Mouse (Mus musculus): ENCODE measurements around the gene Adcy9.

Adcy9 gene

DNA sequence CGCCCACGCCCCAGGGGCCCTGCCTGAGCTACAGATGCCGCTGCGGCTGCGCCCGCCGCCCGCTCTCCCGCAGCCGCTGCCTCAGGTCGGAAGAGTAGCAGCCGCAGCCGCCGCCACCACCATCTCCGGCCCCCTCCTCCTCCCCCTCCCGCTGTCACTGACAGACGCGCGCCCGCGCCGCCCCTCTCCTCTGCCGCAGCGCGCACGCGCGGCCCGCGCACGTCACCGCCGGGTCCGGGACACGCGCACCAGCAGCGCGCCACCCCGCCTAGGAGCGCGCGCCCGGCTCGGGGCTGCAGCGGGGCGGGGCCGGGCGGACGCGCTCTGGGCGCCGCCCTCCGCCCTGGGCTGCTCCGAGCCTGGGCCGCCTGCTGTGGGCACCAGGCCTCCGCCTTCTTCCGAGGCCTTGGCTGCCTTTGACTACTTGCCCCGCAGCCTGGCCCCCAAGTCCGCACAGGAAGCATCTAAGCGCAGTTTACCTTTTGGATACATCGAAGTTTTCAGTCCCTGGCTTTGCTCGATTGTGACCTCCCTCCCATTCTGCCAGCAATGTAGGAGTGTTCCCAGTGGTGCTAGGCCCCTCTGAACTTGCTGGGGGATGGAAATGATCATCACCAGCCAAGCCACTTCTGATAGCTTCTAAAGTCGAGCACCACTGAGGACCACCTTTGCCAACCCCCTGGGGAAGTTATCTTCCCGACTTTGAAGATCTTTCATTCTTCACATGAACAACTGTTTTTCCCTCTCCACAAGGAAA is at the start of gene Adcy9:
TSS of gene Adcy9 (minus strand) at position 201 of the 757 bp plus-strand sequence.
- in situ Hi-C loops (cut with MboI, MseI): no loop called here

DNA sequence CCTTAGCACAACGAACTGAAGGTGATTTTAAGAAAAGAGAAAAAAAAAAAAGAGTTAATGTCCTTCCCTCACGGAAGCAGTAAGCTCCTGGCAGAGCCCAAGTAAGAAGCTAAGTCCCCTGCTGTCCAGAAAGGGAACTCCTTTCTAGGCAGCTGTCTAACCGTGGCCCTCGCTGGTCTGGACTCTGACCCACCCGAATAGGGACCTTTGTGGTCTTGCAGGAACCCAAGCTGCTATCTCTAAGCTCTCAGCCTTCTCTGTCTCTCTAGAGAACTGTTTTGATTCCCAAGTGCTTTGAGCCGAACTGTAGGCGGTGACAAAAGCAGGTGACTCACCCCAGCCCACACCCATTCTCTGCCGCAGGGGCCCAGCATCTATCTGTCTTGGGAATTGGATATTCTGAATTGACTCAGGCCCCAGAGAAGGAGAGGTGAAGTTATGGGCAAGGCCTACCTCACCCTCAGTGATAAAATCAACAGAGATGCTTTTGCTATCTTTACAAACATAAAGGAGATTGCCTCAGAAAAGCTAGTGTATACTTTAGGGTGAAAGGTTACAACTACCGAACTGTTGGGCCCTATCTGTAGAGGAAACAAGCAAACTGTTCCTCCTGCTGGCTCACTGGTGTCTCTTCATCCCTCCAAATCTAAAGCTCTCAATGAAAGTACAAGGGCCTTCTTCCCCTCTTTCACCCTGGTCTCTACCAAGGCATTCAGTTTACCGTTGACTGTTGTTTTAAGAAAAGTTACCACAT is 49.5 kb upstream of the Adcy9 start:
- in situ Hi-C loops (cut with MboI, MseI): no loop called here

DNA sequence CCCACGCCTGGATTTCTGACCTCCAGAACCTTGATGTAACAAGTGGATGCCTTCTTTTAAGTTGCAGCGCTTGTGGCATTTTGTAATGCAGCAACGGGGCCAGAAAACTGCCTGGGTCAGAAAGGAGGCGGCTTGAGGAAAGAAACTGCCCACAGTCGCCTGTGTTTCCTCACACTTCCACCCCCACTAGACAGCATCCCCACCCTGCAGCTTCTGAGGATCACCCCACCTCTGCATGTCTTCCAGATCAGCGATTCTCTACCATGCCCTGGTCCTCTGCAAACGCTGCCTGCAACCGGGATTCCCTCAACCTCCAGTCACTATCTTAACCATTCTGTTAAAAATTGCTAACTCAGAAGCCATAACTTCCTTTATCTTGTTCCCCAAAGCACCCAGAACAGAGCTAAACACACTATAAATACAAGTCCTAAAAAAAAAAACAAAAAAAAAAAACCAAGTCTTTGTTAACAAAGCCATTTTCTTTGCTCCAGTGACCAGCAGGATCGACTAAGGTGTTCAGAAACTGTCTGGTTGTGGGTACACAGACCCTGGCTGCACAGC is 44.3 kb upstream of the Adcy9 start:
- in situ Hi-C loops (cut with MboI, MseI): no loop called here

DNA sequence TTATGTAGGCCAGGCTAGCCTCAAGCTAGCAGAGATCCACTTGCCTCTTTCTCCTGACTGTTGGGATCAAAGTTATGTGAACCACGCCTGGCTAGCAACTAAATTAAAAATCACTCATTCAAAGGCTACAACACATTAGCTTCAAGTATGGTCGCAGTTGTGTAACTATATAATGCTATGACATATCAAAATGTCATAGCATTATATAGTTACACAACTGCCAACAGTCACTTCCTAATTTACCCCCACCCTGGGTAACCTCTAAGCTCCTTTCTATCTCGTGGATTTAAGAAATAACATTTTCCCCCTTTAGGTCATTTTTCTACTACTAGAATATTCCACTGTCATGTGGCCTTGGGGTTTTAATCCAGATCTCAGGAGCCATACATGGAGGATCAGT is 37.6 kb upstream of the Adcy9 start:
- in situ Hi-C loops (cut with MboI, MseI): no loop called here

DNA sequence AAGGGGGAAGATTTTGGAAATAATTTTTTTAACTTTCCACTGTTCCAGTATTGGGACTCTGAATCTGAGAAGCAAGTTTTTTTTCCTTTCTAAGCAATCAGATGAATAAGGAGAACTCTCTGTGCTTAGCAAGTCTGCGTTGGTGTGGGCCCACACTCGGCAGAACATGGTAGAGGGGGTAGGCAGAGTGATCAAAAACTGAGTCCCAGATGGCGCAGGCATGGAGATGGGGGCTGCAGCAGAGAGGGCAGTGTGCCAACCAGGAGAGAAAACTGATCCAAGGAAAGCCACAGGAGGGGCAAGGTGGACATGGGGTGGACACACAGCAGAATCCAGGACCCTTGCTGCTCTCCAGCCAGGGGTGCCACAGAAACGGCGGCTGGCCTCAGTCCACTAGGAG is 36.1 kb upstream of the Adcy9 start:
- in situ Hi-C loops (cut with MboI, MseI): no loop called here

DNA sequence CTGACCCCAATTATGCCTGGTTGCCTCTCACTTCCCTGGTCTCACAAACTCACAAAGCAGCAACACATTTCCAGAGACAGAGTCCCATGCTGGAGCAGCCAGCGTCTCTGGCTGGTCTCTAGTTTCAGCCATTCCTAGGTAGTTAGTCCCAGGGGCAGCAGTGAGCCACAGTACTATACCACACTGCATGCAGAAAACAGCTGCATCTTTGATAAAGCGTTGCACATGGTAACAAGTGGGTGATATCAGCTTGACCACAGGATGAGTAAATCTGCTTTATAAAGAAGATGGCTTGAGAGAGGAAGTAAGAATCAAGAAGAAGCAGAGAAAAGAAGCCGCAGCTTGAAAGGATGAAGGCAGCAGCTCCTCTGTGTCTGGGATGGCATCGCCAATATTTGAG is 35.4 kb upstream of the Adcy9 start:
- in situ Hi-C loops (cut with MboI, MseI): no loop called here

DNA sequence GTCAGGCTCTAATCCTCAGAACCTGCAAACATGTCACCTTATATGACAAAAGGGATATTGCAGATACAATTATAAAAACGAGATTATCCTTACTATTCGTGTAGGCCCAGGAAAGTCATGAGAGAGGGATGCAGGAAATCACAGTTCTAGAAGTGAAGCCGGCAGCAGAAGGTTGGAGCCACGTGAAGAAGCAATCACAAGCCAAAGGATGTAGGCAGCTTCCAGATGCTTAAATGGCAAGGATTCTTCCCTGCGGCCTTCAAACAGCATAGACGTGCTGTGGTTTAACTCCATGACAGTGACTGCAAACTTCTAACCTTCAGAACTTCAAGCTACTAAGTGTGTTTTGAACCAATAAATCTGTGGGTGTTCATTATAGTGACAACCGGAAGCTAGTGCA is 34.3 kb upstream of the Adcy9 start:
- in situ Hi-C loops (cut with MboI, MseI): no loop called here

DNA sequence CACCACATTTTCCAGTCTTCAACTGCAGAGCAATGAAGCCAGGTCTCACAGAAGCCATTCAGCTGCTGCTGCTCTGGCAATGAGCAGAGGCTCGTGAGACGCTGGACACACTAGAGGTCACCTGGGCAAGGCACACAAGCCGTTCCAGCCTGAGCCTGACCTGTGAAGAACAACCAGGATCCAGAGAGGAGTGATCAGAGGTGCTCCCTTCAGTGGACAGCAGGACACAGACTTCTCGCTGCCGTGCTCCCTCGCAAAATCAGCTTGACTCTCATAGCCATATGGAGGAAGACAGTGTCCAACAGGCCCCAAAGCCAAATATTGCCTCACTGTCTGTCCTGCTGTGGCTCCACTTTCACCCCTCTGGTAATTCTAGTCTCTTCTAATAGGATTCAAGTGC is 29.1 kb upstream of the Adcy9 start:
- in situ Hi-C loops (cut with MboI, MseI): loop anchor here (5.0 kb wide), 1 partner anchor 48 kb away; no protein-coding TSS in a partner anchor

DNA sequence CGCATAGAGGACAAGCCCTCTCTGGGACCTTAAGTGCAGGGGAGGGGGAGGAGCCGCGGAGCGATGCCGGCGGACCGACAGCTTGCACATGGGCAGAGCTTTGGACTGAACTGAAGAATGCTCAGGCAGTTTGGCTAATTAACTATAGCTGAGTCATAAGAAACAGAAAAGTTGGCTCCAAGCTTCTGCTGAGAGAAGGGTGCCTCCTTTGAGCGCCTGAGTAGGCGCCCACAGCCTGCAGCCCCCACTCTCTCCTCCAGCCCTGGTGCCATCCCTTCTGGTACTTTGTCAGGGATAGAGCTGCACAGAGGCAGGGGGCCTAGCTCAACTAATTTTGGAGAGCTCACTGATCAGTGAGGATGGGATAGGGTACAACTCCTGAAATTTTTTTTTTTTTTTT is 27.9 kb upstream of the Adcy9 start:
- in situ Hi-C loops (cut with MboI, MseI): loop anchor here (5.0 kb wide), 1 partner anchor 49 kb away; no protein-coding TSS in a partner anchor

DNA sequence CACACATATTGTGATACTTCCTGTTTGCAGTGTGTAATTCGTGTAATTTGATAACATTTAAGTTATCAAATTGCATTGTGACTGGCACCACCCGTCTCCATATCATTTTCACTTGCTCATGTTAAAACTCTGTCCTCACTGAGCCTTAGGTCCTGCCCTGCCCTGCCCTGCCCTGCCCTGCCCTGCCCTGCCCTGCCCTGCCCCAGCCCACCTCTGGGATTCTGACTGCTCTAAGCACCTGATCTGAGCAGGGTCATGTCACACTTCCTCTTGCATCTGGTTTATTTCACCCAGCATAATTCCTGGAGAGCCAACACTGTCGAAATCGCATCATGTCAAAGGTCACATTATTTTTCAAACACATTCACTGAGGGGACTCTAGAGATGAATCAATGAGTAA is 26.1 kb upstream of the Adcy9 start:
- in situ Hi-C loops (cut with MboI, MseI): loop anchor here (5.0 kb wide), 1 partner anchor 51 kb away; no protein-coding TSS in a partner anchor

DNA sequence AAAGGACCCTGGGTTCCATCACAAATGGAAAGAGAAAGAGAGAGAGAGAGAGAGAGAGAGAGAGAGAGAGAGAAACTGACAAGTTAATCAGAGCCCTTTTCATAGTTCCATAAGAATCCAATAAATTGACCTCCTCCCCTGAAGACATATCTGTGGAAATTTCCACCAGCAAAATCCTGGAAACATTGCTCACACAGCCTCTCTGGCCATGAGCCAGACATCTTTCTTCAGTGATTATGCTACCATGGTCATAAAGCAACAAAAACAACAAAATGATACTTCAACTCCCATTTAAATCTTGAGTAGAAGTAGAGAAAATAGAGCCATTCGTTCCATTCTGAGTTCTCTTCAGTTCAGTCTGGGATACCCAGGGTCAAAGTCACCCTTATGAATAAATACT is 24.1 kb upstream of the Adcy9 start:
- in situ Hi-C loops (cut with MboI, MseI): no loop called here

DNA sequence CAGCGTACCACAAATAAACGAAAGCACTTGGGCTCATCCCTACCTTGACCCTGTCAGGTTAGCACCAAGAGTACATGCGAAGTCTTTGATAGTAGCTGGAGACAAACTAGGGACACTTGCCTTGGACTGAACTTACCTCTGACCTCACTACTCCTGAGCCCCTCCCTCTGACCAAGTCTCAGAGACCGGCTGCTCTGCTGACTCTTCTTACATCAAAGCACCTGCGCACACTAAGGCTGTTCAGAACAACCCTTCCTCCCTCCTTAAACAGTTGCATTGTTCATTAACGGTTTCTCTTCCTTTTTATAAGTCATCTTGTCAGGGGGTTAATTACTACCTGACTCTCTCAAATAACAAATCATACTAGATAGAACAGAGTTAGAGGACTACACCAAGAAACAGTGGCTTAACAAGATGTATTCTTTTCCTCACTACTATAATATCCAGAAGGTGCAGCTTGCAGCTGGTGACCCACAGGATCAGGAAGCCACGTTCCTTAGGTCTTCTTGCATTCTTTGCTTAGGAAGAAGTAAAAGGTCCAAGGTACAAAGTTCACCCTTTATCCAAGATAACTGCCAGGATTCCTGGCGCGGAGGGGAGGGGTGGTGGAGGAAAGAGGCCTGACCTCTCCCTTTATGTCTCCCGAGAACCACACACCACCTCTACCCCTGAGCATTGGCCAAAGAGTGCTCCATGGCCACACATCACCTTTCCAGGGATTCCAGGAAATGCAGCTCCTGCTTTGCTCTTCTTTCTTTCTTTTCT is 19.2 kb upstream of the Adcy9 start:
- in situ Hi-C loops (cut with MboI, MseI): no loop called here

DNA sequence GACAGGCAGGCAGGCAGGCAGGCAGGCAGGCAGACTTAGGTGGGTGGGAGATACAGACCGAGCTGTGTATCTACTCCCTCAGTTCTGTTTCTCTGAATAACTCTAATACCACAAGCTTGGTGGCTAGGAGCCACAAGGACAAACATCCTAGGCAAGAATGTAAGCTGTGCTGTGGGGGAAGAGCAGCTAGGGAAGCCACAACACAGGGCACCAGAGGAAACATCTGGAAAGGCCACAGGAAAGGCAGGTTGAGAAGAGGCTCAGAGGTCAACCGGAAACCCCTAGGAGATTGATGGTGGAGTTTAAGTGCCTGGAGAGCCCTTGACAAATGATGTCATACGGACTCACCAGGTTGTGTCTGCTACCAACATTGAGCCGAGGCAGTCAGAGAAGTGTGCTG is 16.4 kb upstream of the Adcy9 start:
- in situ Hi-C loops (cut with MboI, MseI): no loop called here

DNA sequence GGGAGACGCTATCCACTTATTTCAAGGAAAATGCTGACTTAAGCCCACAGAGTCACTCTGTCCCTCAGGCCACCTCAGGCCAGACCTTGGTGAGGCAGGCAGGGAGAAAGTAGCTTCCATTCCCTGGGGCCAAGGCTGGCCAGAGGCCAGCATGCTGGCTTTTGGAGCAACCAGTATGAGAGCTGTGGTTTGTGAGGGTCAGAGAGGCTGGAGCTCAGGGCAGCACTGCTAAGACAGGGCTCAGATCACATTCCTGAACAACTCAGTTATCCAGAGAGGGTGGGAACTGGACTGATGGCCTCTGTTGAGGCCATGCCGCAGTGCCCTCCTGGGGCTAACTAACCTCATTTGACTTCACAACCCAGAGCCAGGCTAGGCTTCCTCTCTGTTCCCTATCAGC is 15.1 kb upstream of the Adcy9 start:
- in situ Hi-C loops (cut with MboI, MseI): no loop called here

DNA sequence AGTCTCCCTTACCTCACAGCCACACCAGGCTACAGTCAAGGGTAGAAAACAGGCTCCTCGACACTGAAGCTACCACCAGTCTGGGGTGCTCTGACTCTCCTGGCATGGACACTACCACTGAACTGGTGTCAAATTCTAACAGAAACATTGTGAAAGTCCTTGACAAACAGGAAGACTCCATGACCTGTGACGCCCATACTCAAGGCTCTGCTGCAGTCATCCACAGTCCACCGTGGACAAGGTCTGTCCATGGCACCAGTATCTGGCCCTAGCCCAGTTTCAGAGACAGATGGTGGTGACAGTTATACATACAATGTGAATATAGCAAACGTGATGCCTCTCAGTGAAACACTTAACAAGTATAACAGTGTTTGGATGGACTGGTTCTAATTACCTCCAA is 11.5 kb upstream of the Adcy9 start:
- in situ Hi-C loops (cut with MboI, MseI): no loop called here

DNA sequence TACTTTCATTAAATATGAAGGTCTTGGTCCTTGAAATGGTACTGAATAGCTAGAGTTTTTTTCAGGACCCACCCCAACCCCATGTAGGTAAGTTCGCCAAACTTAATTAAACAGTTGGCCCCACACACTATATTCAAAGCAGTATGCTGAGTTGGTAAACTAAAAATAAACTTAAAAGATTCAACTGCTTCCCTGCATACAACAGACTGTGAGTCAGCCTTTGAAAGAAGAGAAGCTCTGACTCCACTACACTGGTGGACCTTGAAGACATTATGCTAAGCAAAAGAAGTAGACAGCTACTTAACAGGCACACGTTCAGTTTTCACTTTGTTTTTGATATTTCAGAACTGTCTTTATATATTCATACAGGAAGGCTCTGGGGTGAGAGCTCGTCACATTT is 10.7 kb upstream of the Adcy9 start:
- in situ Hi-C loops (cut with MboI, MseI): no loop called here

DNA sequence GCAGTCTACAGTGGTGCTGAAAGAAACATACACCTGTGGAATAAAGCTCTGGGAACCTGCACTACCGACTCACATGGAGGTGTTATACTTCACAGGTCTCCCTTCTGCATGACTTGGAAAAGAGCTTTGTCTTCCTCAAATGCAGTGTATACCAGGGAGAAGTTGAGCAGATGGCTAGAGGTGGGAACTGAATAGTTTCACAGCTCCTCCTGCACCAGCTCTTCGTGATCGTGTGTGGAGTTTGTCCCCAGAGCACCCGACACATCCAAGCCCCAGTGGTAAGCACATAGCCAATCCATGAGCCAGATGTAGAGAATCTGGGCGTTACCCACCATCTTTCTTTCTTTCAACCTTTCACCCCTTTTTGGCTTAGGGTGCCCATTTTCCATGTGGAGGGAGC is 9.9 kb upstream of the Adcy9 start:
- in situ Hi-C loops (cut with MboI, MseI): no loop called here

DNA sequence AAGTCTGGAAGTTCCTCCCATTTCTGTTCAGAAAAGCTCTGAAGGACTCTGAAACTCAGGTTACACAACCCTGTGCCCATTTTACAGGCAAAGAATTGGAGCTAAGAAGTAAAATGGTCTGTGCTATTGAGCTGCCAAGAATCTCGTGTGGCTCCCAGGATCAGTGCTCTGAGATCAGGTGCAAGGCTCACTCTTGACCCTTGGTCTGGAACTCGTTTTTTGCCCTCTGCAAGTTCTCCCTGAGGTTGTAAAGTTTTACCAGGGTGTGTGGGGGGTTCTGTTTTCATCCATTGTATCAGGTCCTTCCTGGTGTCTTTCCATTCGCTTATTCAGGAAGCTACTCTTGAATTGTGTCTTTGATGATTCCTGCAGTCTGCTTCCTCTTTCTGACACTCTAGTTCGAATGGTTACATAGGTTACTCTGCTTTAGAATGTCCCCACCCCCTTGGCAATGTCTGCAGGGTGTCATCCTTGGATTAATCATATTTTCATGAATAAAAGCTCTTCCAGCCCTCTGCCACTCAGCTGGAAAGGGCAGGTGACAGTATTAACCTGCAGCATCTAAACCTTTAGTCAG is 5.4 kb upstream of the Adcy9 start:
- in situ Hi-C loops (cut with MboI, MseI): no loop called here

DNA sequence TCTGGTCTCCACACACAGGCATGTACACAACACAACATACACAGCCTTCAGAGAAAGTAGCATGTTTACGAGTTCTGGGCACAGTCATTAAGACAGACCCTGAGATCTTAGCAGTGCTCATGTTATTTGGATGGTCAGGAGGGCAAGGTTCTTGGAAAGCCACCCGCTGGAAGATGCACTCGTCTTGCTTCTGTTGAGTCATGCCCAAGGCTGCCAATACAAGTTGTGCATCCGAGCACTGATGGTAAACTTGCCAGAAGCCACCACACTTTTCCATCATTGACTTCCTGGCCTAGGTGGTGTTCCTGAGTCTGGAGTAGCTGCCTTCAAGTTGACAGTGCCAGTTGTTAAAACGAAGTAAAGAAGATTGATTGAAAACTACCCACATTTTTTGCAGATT is 3.3 kb upstream of the Adcy9 start:
- in situ Hi-C loops (cut with MboI, MseI): no loop called here

DNA sequence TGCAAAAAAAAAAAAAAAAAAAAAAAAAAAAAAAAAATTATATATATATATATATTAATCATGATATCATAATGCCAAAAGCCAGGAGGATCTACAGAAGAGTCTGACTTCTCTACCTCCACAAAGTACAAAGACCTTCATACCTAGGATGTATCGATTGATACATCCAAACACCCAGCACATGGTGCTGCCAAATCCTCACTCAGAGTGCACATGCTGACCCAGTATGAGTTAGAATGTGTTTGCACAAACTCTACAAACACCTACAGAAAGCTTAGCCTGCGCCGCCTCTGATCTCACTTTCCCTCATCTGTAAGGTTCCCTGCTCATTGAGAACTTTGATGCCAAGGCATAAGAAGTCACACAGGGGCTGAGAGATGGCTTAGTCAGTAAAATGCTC is 2.7 kb upstream of the Adcy9 start:
- in situ Hi-C loops (cut with MboI, MseI): no loop called here

DNA sequence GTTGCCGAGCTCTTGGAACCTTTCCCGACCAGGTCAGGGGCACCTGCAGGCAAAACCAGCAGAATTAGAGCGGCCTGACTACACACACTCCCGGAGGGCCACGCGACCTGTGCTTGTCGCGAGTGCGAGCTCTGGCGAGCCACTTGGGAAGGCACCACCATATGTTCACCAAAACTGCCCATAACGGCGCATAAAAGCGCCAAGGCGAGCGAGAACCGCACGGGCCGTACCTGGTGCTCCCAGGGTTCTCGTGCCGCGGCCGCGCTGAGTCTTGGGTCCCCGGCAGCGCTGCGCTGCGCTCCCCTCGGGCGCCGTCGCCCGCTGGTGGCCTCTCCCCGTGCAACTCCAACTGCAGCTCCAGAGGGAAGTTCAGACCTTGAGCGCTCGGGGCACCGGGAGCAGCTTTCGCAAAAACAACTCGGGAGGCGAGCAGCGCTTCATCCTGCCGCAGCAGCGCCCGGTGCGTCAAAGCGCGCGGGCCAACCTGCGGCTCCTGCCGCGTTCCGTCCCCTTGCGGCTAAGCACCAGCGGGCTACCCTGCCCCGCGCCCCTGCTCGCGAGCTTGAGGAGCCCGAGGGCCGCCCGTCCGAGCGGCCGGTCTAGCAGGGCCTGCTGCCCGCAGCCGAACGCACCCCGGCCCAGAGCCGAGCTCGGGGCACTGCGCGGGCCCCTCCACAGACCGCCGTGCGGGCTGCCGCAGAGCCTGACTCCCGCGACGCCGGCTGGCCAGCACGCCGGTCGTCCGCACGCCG is 576 bp downstream of the Adcy9 start:
- in situ Hi-C loops (cut with MboI, MseI): no loop called here

All from T-helper 2 cell (primary cell).